Mouse (Mus musculus) neural tube, embryonic 12.5 days (tissue): ENCODE data around the gene Spef2. TPM values are rescaled to one million over a fixed set of nuclear protein-coding genes. Genes with fewer than 3 reads are reported as not detected.
"Not testable (repeated sequence)": the region's sequence is repeated elsewhere in the genome, so short reads cannot be mapped to it uniquely, and the experiment has no call there.

ENCODE experiments used
- ATAC-seq: fragments of 200-750 bp; cut with Nextera tagmentation; 2 replicates; pipeline ENCODE4 v1.8.0; 2017; ENCODE audit warnings: low read depth, mild to moderate bottlenecking, moderate TSS enrichment, moderate library complexity; ENCODE audit not compliant: low FRiP score
- H3K27ac ChIP-seq: fragments of 300-500 bp; sonication (generic); 2 replicates; pipeline ENCODE4 v1.5.1; 2016
- H3K27me3 ChIP-seq: fragments of 300-500 bp; sonication (generic); replicated peaks from 2 replicates; pipeline ENCODE4 v1.6.1; 2016; ENCODE audit warnings: mild to moderate bottlenecking
- H3K36me3 ChIP-seq: fragments of 300-500 bp; sonication (generic); 2 replicates; pipeline ENCODE4 v1.6.1; 2016; ENCODE audit warnings: mild to moderate bottlenecking
- H3K4me1 ChIP-seq: fragments of 300-500 bp; sonication (generic); 2 replicates; pipeline ENCODE4 v1.6.1; 2016
- H3K4me2 ChIP-seq: fragments of 300-500 bp; sonication (generic); replicated peaks from 2 replicates; pipeline ENCODE4 v1.6.1; 2016; ENCODE audit warnings: mild to moderate bottlenecking
- H3K4me3 ChIP-seq: fragments of 300-500 bp; sonication (generic); 2 replicates; pipeline ENCODE4 v1.5.1; 2016
- H3K9ac ChIP-seq: fragments of 300-500 bp; sonication (generic); 2 replicates; pipeline ENCODE4 v1.6.1; 2016; ENCODE audit warnings: mild to moderate bottlenecking
- H3K9me3 ChIP-seq: fragments of 300-500 bp; sonication (generic); 2 replicates; pipeline ENCODE4 v1.6.1; 2016; ENCODE audit warnings: mild to moderate bottlenecking
- WGBS: fragments of 180-500 bp; shearing (Covaris S2); methylation state at CpG from one replicate; pipeline ENCODE4 v1.1.7; 2016; 5-methylcytosine and 5-hydroxymethylcytosine counted together
- polyA plus RNA-seq: library from polyadenylated mRNA; unstranded; fragments of >200 nt; fragmentation: Nextera tagmentation; extraction: Ambion mirVana; gene quantifications from 2 replicates; pipeline ENCODE4 v1.2.1, GENCODE M21; 2016

Spef2 gene
- polyA plus RNA-seq: 0.30 and 0.50 TPM in 2 replicates

- H3K27ac ChIP-seq: no peak within 1 kb of the TSS
- WGBS: 32% methylated on average over 16 of the region's 16 CpGs
- peak within 1 kb of the TSS; percentile 16; the same call in 1 of the 2 replicates for H3K4me3 ChIP-seq
- peak within 1 kb of the TSS; percentile 51 for H3K4me2 ChIP-seq
- no peak within 1 kb of the TSS for H3K9ac ChIP-seq
- ATAC-seq: peak; percentile 94
- H3K4me1 ChIP-seq: no peaks in the 10 kb centered on the region
- H3K9me3 ChIP-seq: no peaks in the 10 kb centered on the region
- H3K27me3 ChIP-seq: no peaks in the 10 kb centered on the region
- no peaks in the 10 kb centered on the region for H3K36me3 ChIP-seq
These were observed at the start of gene Spef2 for GRCm38 (mm10) chr15:9748359-9749102. Gene Spef2 (minus strand): TSS chr15:9748868.

- H3K9me3 ChIP-seq: no peaks in the 10 kb centered on the region
- H3K4me3 ChIP-seq: no peak overlapping the region
- no peaks in the 10 kb centered on the region for H3K27me3 ChIP-seq
- no peak for ATAC-seq
- H3K9ac ChIP-seq: no peak overlapping the region
- H3K4me2 ChIP-seq: no peak overlapping the region
- 88% methylated on average over 3 of the region's 3 CpGs for WGBS
- H3K27ac ChIP-seq: no peak overlapping the region
- no peaks in the 10 kb centered on the region for H3K36me3 ChIP-seq
- H3K4me1 ChIP-seq: no peaks in the 10 kb centered on the region
These were observed 45.5 kb upstream of the Spef2 start for GRCm38 (mm10) chr15:9794131-9794530.

GRCm38 (mm10) chr15:9788245-9789030 lies 39.8 kb upstream of the Spef2 start:
- H3K4me3 ChIP-seq: no peak overlapping the region
- no peaks in the 10 kb centered on the region for H3K9me3 ChIP-seq
- 0 out of 2 replicates have a peak, but pooled peaks have one; percentile 48 for ATAC-seq

GRCm38 (mm10) chr15:9774222-9775142 lies 25.8 kb upstream of the Spef2 start:
- not testable (repeated sequence) for H3K4me3 ChIP-seq, ATAC-seq, H3K9ac ChIP-seq, H3K9me3 ChIP-seq, H3K27ac ChIP-seq, H3K27me3 ChIP-seq, H3K4me2 ChIP-seq, H3K4me1 ChIP-seq, H3K36me3 ChIP-seq
- WGBS: 91% methylated on average over 6 of the region's 6 CpGs

More at GRCm38 (mm10) chr15:9788245-9789030, 39.8 kb upstream of the Spef2 start:
- Histone ChIP-seq H3K36me3 (no peaks in the 10 kb centered on the region), H3K27ac (no peak overlapping the region), H3K4me2 (no peak overlapping the region), H3K4me1 (no peaks in the 10 kb centered on the region), H3K9ac (no peak overlapping the region), H3K27me3 (no peaks in the 10 kb centered on the region)
- 56% methylated on average over 3 of the region's 3 CpGs for WGBS

- WGBS: 73% methylated on average over 4 of the region's 4 CpGs
- Histone ChIP-seq H3K4me3 (no peak overlapping the region), H3K4me1 (no peaks in the 10 kb centered on the region), H3K4me2 (no peak overlapping the region), H3K36me3 (no peaks in the 10 kb centered on the region), H3K27me3 (no peaks in the 10 kb centered on the region), H3K27ac (no peak overlapping the region), H3K9me3 (no peaks in the 10 kb centered on the region), H3K9ac (no peak overlapping the region)
- ATAC-seq: no peak
These were observed 19.7 kb upstream of the Spef2 start for GRCm38 (mm10) chr15:9768184-9768918.

GRCm38 (mm10) chr15:9767034-9767433 lies 18.4 kb upstream of the Spef2 start:
- no peaks in the 10 kb centered on the region for H3K27me3 ChIP-seq
- no peak overlapping the region for H3K27ac ChIP-seq
- no peak for ATAC-seq
- no peaks in the 10 kb centered on the region for H3K36me3 ChIP-seq
- H3K4me3 ChIP-seq: no peak overlapping the region
- H3K4me1 ChIP-seq: no peaks in the 10 kb centered on the region
- H3K9ac ChIP-seq: no peak overlapping the region
- H3K9me3 ChIP-seq: no peaks in the 10 kb centered on the region
- H3K4me2 ChIP-seq: no peak overlapping the region

- Histone ChIP-seq H3K9me3 (no peaks in the 10 kb centered on the region), H3K4me3 (no peak overlapping the region), H3K27me3 (no peaks in the 10 kb centered on the region), H3K9ac (no peak overlapping the region), H3K4me2 (no peak overlapping the region), H3K27ac (no peak overlapping the region), H3K4me1 (no peaks in the 10 kb centered on the region), H3K36me3 (no peaks in the 10 kb centered on the region)
- 91% methylated on average over 3 of the region's 3 CpGs for WGBS
- ATAC-seq: no peak
These were observed 2.3 kb upstream of the Spef2 start for GRCm38 (mm10) chr15:9750966-9751365.

- Histone ChIP-seq H3K27me3 (no peaks in the 10 kb centered on the region), H3K4me3 (no peak overlapping the region), H3K9ac (no peak overlapping the region), H3K27ac (no peak overlapping the region), H3K36me3 (no peaks in the 10 kb centered on the region), H3K4me1 (no peaks in the 10 kb centered on the region), H3K9me3 (no peaks in the 10 kb centered on the region), H3K4me2 (no peak overlapping the region)
- WGBS: 76% methylated on average over 5 of the region's 5 CpGs
- ATAC-seq: no peak
These were observed 1.1 kb downstream of the Spef2 start for GRCm38 (mm10) chr15:9747410-9748104.

- Histone ChIP-seq H3K9ac (no peak overlapping the region), H3K4me3 (no peak overlapping the region), H3K9me3 (no peaks in the 10 kb centered on the region), H3K4me2 (no peak overlapping the region), H3K27me3 (no peaks in the 10 kb centered on the region), H3K4me1 (no peaks in the 10 kb centered on the region), H3K27ac (no peak overlapping the region), H3K36me3 (no peaks in the 10 kb centered on the region)
- ATAC-seq: no peak
- WGBS: 91% methylated on average over 3 of the region's 3 CpGs
These were observed 6.5 kb downstream of the Spef2 start for GRCm38 (mm10) chr15:9742172-9742571.

- Histone ChIP-seq H3K27me3 (no peaks in the 10 kb centered on the region), H3K27ac (no peak overlapping the region), H3K9ac (no peak overlapping the region), H3K4me2 (no peak overlapping the region), H3K36me3 (no peaks in the 10 kb centered on the region), H3K4me3 (no peak overlapping the region), H3K9me3 (no peaks in the 10 kb centered on the region), H3K4me1 (no peaks in the 10 kb centered on the region)
- 84% methylated on average over 7 of the region's 7 CpGs for WGBS
- ATAC-seq: no peak
These were observed 33.9 kb downstream of the Spef2 start for GRCm38 (mm10) chr15:9714574-9715458.
